Mouse (Mus musculus) testis, adult 2 months (tissue): Measurements from ENCODE around the gene Slc24a2. TPM values are rescaled to one million over a fixed set of nuclear protein-coding genes. Genes with fewer than 3 reads are reported as not detected.

ENCODE experiments used
- H3K27ac ChIP-seq: fragments of 200-500 bp; 2 replicates; pipeline ENCODE4 v1.5.1; 2012; ENCODE audit warnings: low read depth, low read length; ENCODE audit not compliant: control insufficient read depth, insufficient read depth
- H3K27me3 ChIP-seq: fragments of 200-500 bp; 2 replicates; pipeline ENCODE4 v1.6.1; 2012; ENCODE audit warnings: mild to moderate bottlenecking, low read length, moderate library complexity; ENCODE audit not compliant: control insufficient read depth, insufficient read depth
- H3K36me3 ChIP-seq: fragments of 200-500 bp; 2 replicates; pipeline ENCODE4 v1.6.1; 2012; ENCODE audit warnings: mild to moderate bottlenecking, low read length; ENCODE audit not compliant: control insufficient read depth, insufficient read depth
- H3K4me1 ChIP-seq: fragments of 200-500 bp; 2 replicates; pipeline ENCODE4 v1.6.1; 2012; ENCODE audit warnings: low read length; ENCODE audit not compliant: control insufficient read depth, insufficient read depth
- H3K4me3 ChIP-seq: fragments of 200-500 bp; 2 replicates; pipeline ENCODE4 v1.5.1; 2012; ENCODE audit warnings: low read depth, mild to moderate bottlenecking, low read length, moderate library complexity, mixed read lengths; ENCODE audit not compliant: control insufficient read depth
- CTCF ChIP-seq: fragments of 200-500 bp; IDR thresholded peaks from 2 replicates; pipeline ENCODE4 v1.5.1; 2012; ENCODE audit warnings: low read depth, mild to moderate bottlenecking, inconsistent platforms, low read length, moderate library complexity; ENCODE audit not compliant: control insufficient read depth, insufficient read depth, insufficient replicate concordance
- POLR2A ChIP-seq: fragments of 200-500 bp; IDR thresholded peaks from 2 replicates; pipeline ENCODE4 v1.6.1; 2012; ENCODE audit warnings: low read depth, mild to moderate bottlenecking, inconsistent platforms, low read length, moderate library complexity; ENCODE audit not compliant: control insufficient read depth
- polyA plus RNA-seq: library from polyadenylated mRNA; depleted of rRNA; stranded (reverse); fragments of >200 nt; gene quantifications from 2 replicates; pipeline ENCODE4 v1.2.3, GENCODE M21; 2012

Slc24a2 gene
- polyA plus RNA-seq, 1 experiment, result 0.17 TPM

DNA sequence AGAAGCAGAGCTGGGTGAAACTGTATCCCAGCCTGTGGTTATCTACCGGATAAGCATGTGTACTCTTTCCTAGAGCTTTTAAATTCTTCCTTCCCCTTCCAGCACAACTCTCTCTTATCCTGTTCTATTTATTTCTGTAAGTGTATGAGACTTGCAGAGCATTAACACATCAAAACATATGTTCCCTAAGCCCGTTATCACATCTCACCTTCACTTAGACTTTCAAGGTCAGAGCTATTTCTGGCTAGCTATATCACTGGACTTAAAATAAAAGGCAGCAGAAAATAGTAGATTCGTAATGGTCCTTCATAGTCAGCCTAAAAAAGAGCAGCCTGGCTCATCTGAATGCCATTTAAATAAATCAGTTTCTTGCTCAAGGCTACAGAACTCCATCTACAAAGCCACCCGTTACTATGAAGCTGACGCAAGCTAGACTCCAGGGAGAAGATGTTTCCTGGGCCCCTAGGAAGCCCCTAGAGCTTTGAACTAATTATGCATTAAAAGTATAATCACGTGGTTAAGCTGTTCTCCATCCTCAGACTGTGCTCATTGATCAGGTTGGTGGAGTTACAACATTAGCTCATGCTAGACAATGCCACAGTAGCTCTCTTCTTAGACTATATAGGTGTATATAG is 18.8 kb downstream of the Slc24a2 start:
- no peaks in the 10 kb centered on the region for H3K27me3 ChIP-seq
- H3K36me3 ChIP-seq, result no peaks in the 10 kb centered on the region
- TF ChIP-seq CTCF (no peak), POLR2A (no peak)
- H3K4me1 ChIP-seq, result no peaks in the 10 kb centered on the region
- H3K27ac ChIP-seq, result no peak overlapping the region
- H3K4me3 ChIP-seq, result no peak overlapping the region

DNA sequence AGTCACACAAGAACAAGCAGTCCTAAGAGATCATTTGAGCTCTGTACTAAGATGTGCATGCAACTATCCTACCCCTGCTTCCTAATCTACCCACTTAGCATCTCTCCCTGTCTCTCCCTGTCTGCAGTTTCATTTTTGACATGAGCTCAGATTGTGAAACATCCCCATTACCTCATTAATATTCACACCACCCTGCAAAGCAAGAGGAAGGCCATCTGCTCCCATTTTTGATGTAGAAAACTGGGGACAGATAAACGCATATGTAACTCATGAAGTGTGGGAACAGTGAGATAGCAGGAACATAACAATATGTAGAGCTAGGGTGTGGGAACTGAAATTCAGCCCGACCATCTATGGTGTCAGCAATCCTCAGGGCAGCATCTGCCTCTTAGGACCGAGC is 19.7 kb downstream of the Slc24a2 start:
- no peak overlapping the region for H3K27ac ChIP-seq
- H3K4me1 ChIP-seq, result no peaks in the 10 kb centered on the region
- H3K36me3 ChIP-seq, result no peaks in the 10 kb centered on the region
- TF ChIP-seq CTCF (no peak), POLR2A (no peak)
- H3K27me3 ChIP-seq, result no peaks in the 10 kb centered on the region
- no peak overlapping the region for H3K4me3 ChIP-seq

DNA sequence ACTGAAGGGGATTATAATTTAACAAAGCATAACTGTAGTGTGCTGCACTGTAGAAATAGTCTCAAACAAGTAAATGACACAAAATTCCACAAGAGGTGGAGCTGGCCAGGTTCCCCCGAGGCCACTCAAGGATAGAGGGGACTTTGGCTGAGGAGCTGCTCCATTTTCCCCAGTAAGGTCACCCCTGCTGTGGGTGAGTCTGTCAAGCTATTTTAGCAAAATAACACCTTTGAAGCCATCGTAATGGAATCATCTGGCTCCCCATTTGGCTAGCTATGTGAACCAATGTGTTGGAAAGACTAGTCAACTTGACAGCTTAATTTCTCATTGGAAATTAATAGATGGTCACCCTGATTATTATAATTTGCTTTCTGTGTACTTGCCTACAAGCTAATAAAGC is 28.2 kb downstream of the Slc24a2 start:
- no peaks in the 10 kb centered on the region for H3K27me3 ChIP-seq
- H3K4me1 ChIP-seq, result no peaks in the 10 kb centered on the region
- H3K4me3 ChIP-seq, result no peak overlapping the region
- H3K36me3 ChIP-seq, result no peaks in the 10 kb centered on the region
- TF ChIP-seq CTCF, result no peak
- TF ChIP-seq POLR2A, result no peak
- H3K27ac ChIP-seq, result no peak overlapping the region

DNA sequence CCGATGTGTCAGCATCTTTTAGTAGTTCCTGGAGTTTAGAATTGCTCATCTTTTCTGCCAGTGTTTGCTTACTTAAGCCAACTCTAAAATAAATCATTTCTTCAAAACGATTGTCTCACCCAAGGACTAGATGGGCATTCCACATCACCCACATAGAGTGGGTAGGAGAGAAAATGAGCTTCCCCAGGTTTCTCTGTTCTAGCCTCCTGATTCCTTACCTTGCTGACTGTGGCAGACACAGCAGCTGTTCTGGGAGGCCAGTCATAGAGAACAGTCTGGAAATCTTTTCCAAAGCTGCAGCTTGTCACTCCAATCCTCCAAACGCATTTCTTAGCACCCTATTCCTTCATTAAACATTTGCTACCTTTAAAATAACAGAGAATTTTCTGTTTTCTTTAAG is 29.0 kb downstream of the Slc24a2 start:
- Histone ChIP-seq H3K4me3 (no peak overlapping the region), H3K27ac (no peak overlapping the region), H3K36me3 (no peaks in the 10 kb centered on the region), H3K4me1 (no peaks in the 10 kb centered on the region), H3K27me3 (no peaks in the 10 kb centered on the region)
- no peak for TF ChIP-seq POLR2A
- no peak for TF ChIP-seq CTCF

DNA sequence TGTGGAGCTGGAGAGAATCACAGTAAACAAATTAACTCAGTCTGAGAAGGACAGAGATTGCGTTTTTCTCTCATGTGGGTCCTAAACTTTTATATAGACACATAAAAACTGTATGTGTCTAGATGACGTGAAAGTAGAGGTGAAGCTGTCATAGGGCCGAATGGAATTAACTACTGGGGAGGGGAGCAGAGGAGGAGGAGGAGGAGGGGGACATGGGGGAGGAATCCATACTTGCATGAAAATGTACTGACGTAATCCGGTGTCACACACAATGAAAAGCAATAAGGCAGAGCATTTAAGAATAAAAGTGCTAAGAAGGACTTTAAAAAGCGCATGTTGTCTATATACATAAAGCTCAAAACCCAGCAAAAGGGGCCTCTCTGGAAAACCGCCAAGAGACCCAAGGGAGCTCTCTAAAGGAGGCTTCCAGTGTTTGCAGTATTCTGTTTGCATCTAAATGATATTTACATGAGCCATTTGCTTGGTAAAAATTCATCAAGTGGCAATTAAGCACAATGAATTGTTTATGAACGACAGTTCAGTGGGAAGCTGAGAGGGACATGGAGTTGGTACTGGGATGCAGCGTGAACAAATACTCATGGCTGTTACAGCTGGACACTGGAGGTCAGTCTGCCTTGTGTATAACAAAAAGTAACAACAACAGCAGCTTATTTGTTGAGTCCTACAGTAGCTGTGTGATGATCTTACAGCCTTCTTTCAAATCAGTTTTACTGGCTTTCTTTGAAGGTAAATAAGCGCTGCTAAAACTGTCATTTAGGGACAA is 45.9 kb downstream of the Slc24a2 start:
- TF ChIP-seq POLR2A (no peak), CTCF (no peak)
- Histone ChIP-seq H3K27me3 (no peaks in the 10 kb centered on the region), H3K27ac (no peak overlapping the region)

DNA sequence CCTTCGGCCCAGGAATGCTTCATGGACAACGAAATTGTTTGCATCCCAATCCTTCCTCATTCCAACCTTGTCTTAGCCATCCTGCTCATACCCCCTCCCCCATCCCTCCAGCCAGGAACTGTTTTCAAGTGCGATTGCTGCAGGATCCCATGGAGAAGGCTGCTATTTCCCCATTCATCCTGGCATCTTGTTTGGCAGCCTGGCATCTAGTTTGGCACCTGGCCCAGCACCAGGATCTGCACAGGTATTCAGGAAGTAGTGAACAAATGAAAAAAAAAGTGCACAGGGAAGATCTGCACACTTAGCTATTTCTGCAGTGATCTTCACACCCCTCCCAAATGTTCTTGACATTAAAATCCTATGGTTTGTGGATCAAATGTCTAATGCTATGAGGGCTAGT is 53.2 kb downstream of the Slc24a2 start:
- Histone ChIP-seq H3K4me1 (no peaks in the 10 kb centered on the region), H3K4me3 (no peak overlapping the region), H3K27me3 (no peaks in the 10 kb centered on the region), H3K36me3 (no peaks in the 10 kb centered on the region), H3K27ac (no peak overlapping the region)
- TF ChIP-seq CTCF, result no peak
- TF ChIP-seq POLR2A, result no peak

More for the DNA sequence above, 45.9 kb downstream of the Slc24a2 start:
- Histone ChIP-seq H3K36me3 (no peaks in the 10 kb centered on the region), H3K4me3 (no peak overlapping the region), H3K4me1 (no peaks in the 10 kb centered on the region)

DNA sequence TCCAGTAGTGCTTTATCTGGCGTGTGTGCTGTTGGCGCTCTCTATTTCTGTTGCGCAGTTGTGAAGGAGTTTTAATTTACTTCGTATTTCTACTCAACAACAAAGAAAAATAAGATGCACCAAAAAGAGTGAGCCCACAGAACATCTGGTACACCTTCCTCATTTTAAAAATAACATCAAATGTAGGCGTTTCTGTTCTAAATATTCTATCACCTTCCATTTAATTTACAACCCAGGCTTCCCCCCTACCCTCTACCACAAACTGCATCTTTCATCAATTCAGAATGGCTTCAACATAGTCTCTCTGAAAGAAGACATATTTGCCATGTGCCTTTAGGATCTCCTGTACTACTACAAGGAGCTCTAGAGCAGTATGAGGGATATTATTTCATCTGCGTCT is 66.3 kb downstream of the Slc24a2 start:
- TF ChIP-seq POLR2A (no peak), CTCF (no peak)
- H3K27me3 ChIP-seq, result no peaks in the 10 kb centered on the region
- H3K4me1 ChIP-seq, result no peaks in the 10 kb centered on the region
- no peak overlapping the region for H3K27ac ChIP-seq
- no peaks in the 10 kb centered on the region for H3K36me3 ChIP-seq
- no peak overlapping the region for H3K4me3 ChIP-seq

DNA sequence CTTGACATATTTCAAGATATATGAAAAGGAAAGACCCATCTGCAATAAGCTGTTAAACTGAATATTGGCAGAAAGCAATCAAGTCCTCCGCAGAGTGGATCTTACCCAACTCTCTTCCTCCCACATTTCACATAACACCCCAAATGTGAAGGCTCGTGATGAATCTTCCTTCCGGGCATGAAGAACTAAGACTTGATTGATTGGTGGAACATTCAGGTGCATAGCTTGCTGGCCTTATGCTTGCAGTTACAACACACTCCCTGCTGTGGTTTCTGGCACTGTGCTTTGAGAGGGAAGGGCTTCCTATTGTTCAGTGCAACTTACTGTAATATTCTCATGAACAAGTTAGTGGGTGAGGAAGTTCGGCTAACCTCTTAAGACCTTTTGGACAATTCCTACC is 72.2 kb downstream of the Slc24a2 start:
- Histone ChIP-seq H3K4me3 (no peak overlapping the region), H3K27ac (no peak overlapping the region), H3K4me1 (no peaks in the 10 kb centered on the region), H3K36me3 (no peaks in the 10 kb centered on the region), H3K27me3 (no peaks in the 10 kb centered on the region)
- no peak for TF ChIP-seq POLR2A
- no peak for TF ChIP-seq CTCF
